Mouse (Mus musculus) thymus, adult 2 months (tissue): ENCODE results near the gene Sppl2c.

Experiments
- CTCF ChIP-seq: fragments of 200-500 bp; IDR thresholded peaks from 2 replicates; pipeline ENCODE4 v1.5.1; 2012; ENCODE audit warnings: mild to moderate bottlenecking, control low read depth, low read length, moderate library complexity, borderline replicate concordance; ENCODE audit not compliant: control insufficient read depth, poor library complexity, insufficient read depth; ENCODE audit errors: extremely low read depth
- POLR2A ChIP-seq: fragments of 200-500 bp; IDR thresholded peaks from 2 replicates; pipeline ENCODE4 v1.6.1; 2012; ENCODE audit warnings: mild to moderate bottlenecking, low read length, control low read depth, moderate library complexity; ENCODE audit not compliant: control insufficient read depth, poor library complexity, insufficient read depth; ENCODE audit errors: extremely low read depth

GRCm38 (mm10) chr11:104195791-104196190, 9.7 kb downstream of the Sppl2c start:
- TF ChIP-seq CTCF (no peak), POLR2A (no peak)
